Mouse (Mus musculus) G1E (cell line): ENCODE results near the gene Pde6d. TPM values are rescaled to one million over a fixed set of nuclear protein-coding genes. Genes with fewer than 3 reads are reported as not detected.

Experiments used
- ATAC-seq: 2 replicates; pipeline ENCODE4 v1.8.0; 2016; ENCODE audit warnings: mild to moderate bottlenecking; ENCODE audit not compliant: insufficient number of reproducible peaks, poor library complexity, low FRiP score, severe bottlenecking; ENCODE audit errors: extremely low read depth
- DNase-seq: peaks from one replicate; pipeline ENCODE4 v3.0.0; 2012; ENCODE audit warnings: low spot score
- H3K27me3 ChIP-seq: 2 replicates; pipeline ENCODE4 v1.6.1; 2012; ENCODE audit warnings: mild to moderate bottlenecking, low read length, inconsistent platforms; ENCODE audit not compliant: insufficient read depth
- H3K36me3 ChIP-seq: replicated peaks from 2 replicates; pipeline ENCODE3; 2012; ENCODE audit warnings: mild to moderate bottlenecking, inconsistent platforms
- H3K4me1 ChIP-seq: 2 replicates; pipeline ENCODE4 v1.6.1; 2012; ENCODE audit warnings: low read depth, low read length, inconsistent platforms, mixed read lengths; ENCODE audit not compliant: insufficient read depth
- H3K4me3 ChIP-seq: 2 replicates; pipeline ENCODE4 v1.5.1; 2012; ENCODE audit warnings: low read depth, mild to moderate bottlenecking, inconsistent platforms, low read length, moderate library complexity, mixed read lengths
- H3K9me3 ChIP-seq: replicated peaks from 2 replicates; pipeline ENCODE4 v1.6.1; 2012; ENCODE audit warnings: inconsistent platforms
- CTCF ChIP-seq: IDR thresholded peaks from 2 replicates; pipeline ENCODE4 v1.5.1; 2012; ENCODE audit warnings: low read depth, low read length, inconsistent platforms, mixed read lengths
- GATA1 ChIP-seq: IDR thresholded peaks from 2 replicates; pipeline ENCODE4 v1.6.1; 2012; ENCODE audit warnings: borderline replicate concordance, low read length, inconsistent platforms, mixed read lengths
- GATA2 ChIP-seq: IDR thresholded peaks from 2 replicates; pipeline ENCODE4 v1.6.1; 2012; ENCODE audit warnings: low read depth, low read length, inconsistent platforms, borderline replicate concordance
- POLR2AphosphoS5 ChIP-seq: IDR thresholded peaks from 2 replicates; pipeline ENCODE4 v1.6.1; 2012; ENCODE audit warnings: low read depth, low read length, inconsistent platforms; ENCODE audit not compliant: insufficient replicate concordance
- TAL1 ChIP-seq: conservative IDR thresholded peaks from 2 replicates; pipeline ENCODE4 v1.6.1; 2012; ENCODE audit warnings: low read depth, low read length, inconsistent platforms, mixed read lengths
- polyA plus RNA-seq: library from polyadenylated mRNA; stranded (reverse); fragments of >175 nt; gene quantifications from 2 replicates; pipeline ENCODE4 v1.2.3, GENCODE M21; 2012
- total RNA-seq, 2 experiments: library from RNA; stranded (forward) in 1 of 2; stranded (reverse) in 1 of 2; fragments of 200-1000 nt in 1 of 2; fragments of >200 nt in 1 of 2; fragmentation: Nextera tagmentation in 1 of 2; gene quantifications; 2 replicates each; pipeline ENCODE4 v1.2.3; 2014 to 2017

The Pde6d gene
- total and polyA plus RNA-seq, 3 experiments: 21.8 to 82.7 (median 72.3) TPM

DNA sequence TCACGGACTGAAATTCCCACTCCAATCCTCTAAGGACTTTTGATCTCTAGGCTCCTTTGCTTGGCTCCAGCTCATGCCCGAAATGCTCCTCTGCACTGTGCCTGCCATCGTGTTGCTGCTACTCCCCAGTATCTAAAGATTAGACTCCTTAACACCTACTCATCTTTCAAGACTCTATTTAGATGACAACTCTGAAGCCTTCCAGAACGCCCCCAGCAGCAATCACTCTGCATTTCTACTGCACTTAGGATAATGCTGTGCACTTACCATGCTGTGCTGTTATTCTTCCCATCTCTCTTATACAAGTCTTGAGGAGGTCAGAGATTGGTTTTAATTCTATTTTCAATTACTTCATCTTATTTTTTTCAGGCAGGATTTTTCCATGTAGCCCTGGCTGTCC, 10.5 kb downstream of the Pde6d start:
- no peak for ATAC-seq
- peaks cover 5% of the 10 kb centered on the region; the same call in 1 of the 2 replicates for H3K4me1 ChIP-seq
- no peaks in the 10 kb centered on the region for H3K9me3 ChIP-seq
- H3K27me3 ChIP-seq: no peaks in the 10 kb centered on the region
- no peak overlapping the region for H3K4me3 ChIP-seq
- TF ChIP-seq TAL1: no peak
- no peak for DNase-seq
- peaks cover 59% of the 10 kb centered on the region for H3K36me3 ChIP-seq

DNA sequence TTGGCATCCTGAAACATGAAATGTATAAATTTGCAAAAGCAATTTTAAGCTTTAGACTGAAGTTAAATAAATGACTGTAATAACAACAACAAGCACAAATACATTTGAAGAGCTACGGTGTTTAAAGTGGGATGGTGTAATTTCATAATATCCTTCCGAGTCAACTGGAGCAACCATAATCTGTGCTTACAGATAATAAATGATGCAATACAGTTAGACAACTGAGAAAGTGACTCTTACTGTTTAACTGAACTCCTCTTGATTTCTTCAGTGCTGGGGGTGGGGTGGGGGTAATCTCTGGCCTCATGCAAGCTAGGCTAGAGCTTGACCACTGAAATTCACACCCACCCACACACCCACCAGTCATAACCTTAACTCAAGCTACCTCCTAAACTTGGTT, 11.0 kb downstream of the Pde6d start:
- Histone ChIP-seq H3K36me3 (peaks cover 62% of the 10 kb centered on the region), H3K4me3 (no peak overlapping the region), H3K27me3 (no peaks in the 10 kb centered on the region), H3K9me3 (no peaks in the 10 kb centered on the region), H3K4me1 (peaks cover 5% of the 10 kb centered on the region; the same call in 1 of the 2 replicates)
- ATAC-seq (no peak), DNase-seq (no peak)
- no peak for TF ChIP-seq GATA1
- no peak for TF ChIP-seq CTCF
- no peak for TF ChIP-seq GATA2
- no peak for TF ChIP-seq TAL1
- TF ChIP-seq POLR2AphosphoS5: no peak

- peaks cover 66% of the 10 kb centered on the region for H3K36me3 ChIP-seq
- no peak for DNase-seq
- H3K27me3 ChIP-seq: no peaks in the 10 kb centered on the region
- no peaks in the 10 kb centered on the region for H3K9me3 ChIP-seq
- H3K4me1 ChIP-seq: peaks cover 7% of the 10 kb centered on the region; the same call in 1 of the 2 replicates
- TF ChIP-seq TAL1: no peak
- no peak for TF ChIP-seq GATA1
- TF ChIP-seq CTCF: no peak
- no peak for TF ChIP-seq POLR2AphosphoS5
- TF ChIP-seq GATA2: no peak
- ATAC-seq: no peak
- no peak overlapping the region for H3K4me3 ChIP-seq
These were observed 13.1 kb downstream of the Pde6d start for GRCm38 (mm10) chr1:86569292-86569860.

DNA sequence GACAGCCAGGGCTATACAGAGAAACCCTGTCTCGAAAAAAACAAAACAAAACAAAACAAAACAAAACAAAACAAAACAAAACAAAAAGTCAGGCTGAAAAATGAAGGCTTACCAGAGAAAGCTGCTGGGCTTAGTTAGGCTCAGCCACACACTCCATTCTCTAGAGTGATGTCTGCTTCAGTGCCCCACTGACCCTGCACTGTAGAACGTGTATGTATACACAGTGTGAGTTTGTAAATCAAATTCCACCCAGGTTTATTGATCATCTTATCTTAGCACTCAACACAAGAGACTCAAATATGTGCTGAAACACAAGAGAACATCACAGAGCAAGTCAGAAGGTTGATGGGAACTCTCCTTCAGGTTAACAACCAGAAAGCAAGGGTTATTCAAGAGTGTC, 14.0 kb downstream of the Pde6d start:
- DNase-seq (no peak), ATAC-seq (no peak)
- peaks cover 8% of the 10 kb centered on the region; the same call in 1 of the 2 replicates for H3K4me1 ChIP-seq
- peaks cover 69% of the 10 kb centered on the region for H3K36me3 ChIP-seq
- no peak overlapping the region for H3K4me3 ChIP-seq
- H3K27me3 ChIP-seq: no peaks in the 10 kb centered on the region
- TF ChIP-seq CTCF: no peak
- no peak for TF ChIP-seq TAL1
- TF ChIP-seq GATA1: no peak
- TF ChIP-seq GATA2: no peak
- TF ChIP-seq POLR2AphosphoS5: no peak
- no peaks in the 10 kb centered on the region for H3K9me3 ChIP-seq

DNA sequence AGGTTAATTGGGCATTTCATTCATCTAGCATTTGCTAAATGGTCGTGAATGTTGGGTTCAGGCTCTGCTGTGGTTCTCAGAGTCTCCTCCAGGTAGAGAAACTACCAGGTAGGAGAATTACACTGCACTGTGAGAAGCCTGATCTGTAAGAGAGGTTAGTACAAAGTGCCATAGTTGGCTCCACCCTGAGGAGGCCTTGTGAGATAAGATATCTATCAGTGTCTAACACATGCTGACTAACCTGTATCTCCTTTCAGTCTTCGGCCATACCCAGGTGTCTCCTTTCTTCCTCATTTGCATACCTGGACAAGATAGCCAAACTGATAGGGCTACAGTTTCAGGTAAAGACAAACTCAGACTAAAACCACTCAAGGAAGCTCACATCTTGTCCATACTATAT, 19.8 kb downstream of the Pde6d start:
- TF ChIP-seq GATA1 (no peak), POLR2AphosphoS5 (no peak), CTCF (no peak)
- ATAC-seq (no peak), DNase-seq (no peak)
- Histone ChIP-seq H3K4me1 (peaks cover 32% of the 10 kb centered on the region), H3K4me3 (no peak overlapping the region), H3K9me3 (no peaks in the 10 kb centered on the region), H3K27me3 (no peaks in the 10 kb centered on the region), H3K36me3 (peaks cover 73% of the 10 kb centered on the region)

DNA sequence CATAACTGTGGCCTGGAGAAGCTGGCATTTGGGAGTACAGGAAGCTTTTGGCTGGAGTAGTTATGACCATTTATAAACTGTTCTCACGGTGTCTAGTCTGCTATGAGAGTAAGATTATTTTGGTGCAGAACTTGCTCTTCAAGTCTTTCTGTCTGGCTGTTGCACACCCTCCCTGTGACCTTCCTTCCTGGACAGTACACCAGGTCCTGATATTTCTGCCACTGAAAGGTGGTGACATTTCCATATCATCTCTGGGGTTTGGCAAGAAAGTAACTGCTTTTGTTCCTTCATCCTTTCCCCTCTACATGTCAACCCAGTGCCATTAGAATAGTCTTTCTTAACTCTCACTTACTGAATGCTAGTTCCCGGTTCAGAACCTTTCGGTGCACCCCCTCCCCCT, 23.2 kb downstream of the Pde6d start:
- Histone ChIP-seq H3K36me3 (peaks cover 80% of the 10 kb centered on the region), H3K4me3 (no peak overlapping the region), H3K9me3 (no peaks in the 10 kb centered on the region), H3K27me3 (no peaks in the 10 kb centered on the region), H3K4me1 (peaks cover 34% of the 10 kb centered on the region)
- no peak for ATAC-seq
- TF ChIP-seq CTCF: no peak
- TF ChIP-seq GATA2: no peak
- no peak for TF ChIP-seq POLR2AphosphoS5
- no peak for TF ChIP-seq TAL1
- no peak for TF ChIP-seq GATA1
- DNase-seq: no peak

DNA sequence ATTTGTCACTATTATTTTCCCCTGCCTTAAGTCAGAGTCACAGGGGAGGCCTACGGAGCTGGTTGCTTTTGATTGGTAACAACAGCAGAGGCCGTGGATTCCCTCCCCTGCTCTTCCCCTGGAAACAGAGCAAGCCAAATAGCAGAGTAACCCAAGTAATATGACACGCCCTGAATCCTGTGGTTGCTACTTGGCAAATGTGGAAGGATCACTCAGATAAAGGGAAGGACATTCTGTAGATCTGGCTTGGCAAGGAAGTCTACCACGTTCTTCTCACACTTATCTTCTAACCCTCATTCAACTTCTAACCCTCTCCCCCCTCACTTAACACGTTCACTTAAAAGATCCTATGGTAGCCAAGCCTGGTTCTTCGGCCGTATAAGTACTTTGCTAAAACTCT, 24.6 kb downstream of the Pde6d start:
- peak; percentile 73 for DNase-seq
- H3K9me3 ChIP-seq: no peaks in the 10 kb centered on the region
- no peak overlapping the region; the same call in 1 of the 2 replicates for H3K4me3 ChIP-seq
- peaks cover 32% of the 10 kb centered on the region for H3K4me1 ChIP-seq
- H3K27me3 ChIP-seq: no peaks in the 10 kb centered on the region
- H3K36me3 ChIP-seq: peaks cover 73% of the 10 kb centered on the region
- no peak for TF ChIP-seq GATA2
- TF ChIP-seq TAL1: no peak
- no peak for TF ChIP-seq CTCF
- TF ChIP-seq POLR2AphosphoS5: no peak
- TF ChIP-seq GATA1: no peak
- ATAC-seq: peak; percentile 60; the same call in 1 of the 2 replicates
